Mouse (Mus musculus) limb, embryonic 15.5 days (tissue): Measurements from ENCODE around the gene Pgm3. TPM values are rescaled to one million over a fixed set of nuclear protein-coding genes. Genes with fewer than 3 reads are reported as not detected.

Experiments used
- ATAC-seq: fragments of 200-750 bp; cut with Nextera tagmentation; 2 replicates; pipeline ENCODE4 v1.8.0; 2017; ENCODE audit warnings: low read depth, moderate TSS enrichment; ENCODE audit not compliant: insufficient number of reproducible peaks, low FRiP score, low TSS enrichment
- H3K27ac ChIP-seq: fragments of 300-500 bp; sonication (generic); 2 replicates; pipeline ENCODE4 v1.5.1; 2015; ENCODE audit warnings: moderate library complexity, mild to moderate bottlenecking, inconsistent platforms
- H3K27me3 ChIP-seq: fragments of 300-500 bp; sonication (generic); 2 replicates; pipeline ENCODE4 v1.6.1; 2015; ENCODE audit warnings: inconsistent platforms
- H3K36me3 ChIP-seq: fragments of 300-500 bp; sonication (generic); 2 replicates; pipeline ENCODE4 v1.6.1; 2015; ENCODE audit warnings: inconsistent platforms
- H3K4me1 ChIP-seq: fragments of 300-500 bp; sonication (generic); 2 replicates; pipeline ENCODE4 v1.6.1; 2015; ENCODE audit warnings: inconsistent platforms
- H3K4me2 ChIP-seq: fragments of 300-500 bp; sonication (generic); 2 replicates; pipeline ENCODE4 v1.6.1; 2015; ENCODE audit warnings: mild to moderate bottlenecking, inconsistent platforms
- H3K4me3 ChIP-seq: fragments of 300-500 bp; sonication (generic); 2 replicates; pipeline ENCODE4 v1.5.1; 2015; ENCODE audit warnings: mild to moderate bottlenecking, inconsistent platforms
- H3K9ac ChIP-seq: fragments of 300-500 bp; sonication (generic); 2 replicates; pipeline ENCODE4 v1.6.1; 2015; ENCODE audit warnings: inconsistent platforms
- H3K9me3 ChIP-seq: fragments of 300-500 bp; sonication (generic); 2 replicates; pipeline ENCODE4 v1.6.1; 2016; ENCODE audit warnings: inconsistent platforms
- WGBS: fragments of 180-500 bp; shearing (Covaris S2); methylation state at CpG from one replicate; pipeline ENCODE4 v1.1.7; 2015; 5-methylcytosine and 5-hydroxymethylcytosine counted together
- polyA plus RNA-seq: library from polyadenylated mRNA; unstranded; fragments of >200 nt; fragmentation: Nextera tagmentation; extraction: Ambion mirVana; gene quantifications from 2 replicates; pipeline ENCODE4 v1.2.1, GENCODE M21; 2015

Pgm3 gene
- polyA plus RNA-seq, 1 experiment from 2014 or later: 39.5 TPM

- Histone ChIP-seq H3K4me2 (no peak overlapping the region), H3K4me1 (no peaks in the 10 kb centered on the region), H3K9me3 (no peaks in the 10 kb centered on the region), H3K27me3 (no peaks in the 10 kb centered on the region), H3K27ac (no peak overlapping the region), H3K36me3 (no peaks in the 10 kb centered on the region), H3K9ac (no peak overlapping the region), H3K4me3 (no peak overlapping the region)
- ATAC-seq: no peak
- WGBS: 88% methylated on average over 11 of the region's 11 CpGs
Measured at GRCm38 (mm10) chr9:86587019-86587795, 15.6 kb upstream of the Pgm3 start.

GRCm38 (mm10) chr9:86583740-86584139, 12.1 kb upstream of the Pgm3 start:
- H3K9ac ChIP-seq: no peak overlapping the region
- H3K4me1 ChIP-seq: no peaks in the 10 kb centered on the region
- no peak for ATAC-seq
- no peak overlapping the region for H3K27ac ChIP-seq
- H3K4me2 ChIP-seq: no peak overlapping the region
- WGBS: 56% methylated on average over 3 of the region's 3 CpGs
- H3K27me3 ChIP-seq: no peaks in the 10 kb centered on the region
- no peak overlapping the region for H3K4me3 ChIP-seq
- no peaks in the 10 kb centered on the region for H3K9me3 ChIP-seq
- H3K36me3 ChIP-seq: 0 out of 2 replicates have a peak, but pooled peaks cover 3% of the 10 kb centered on the region

- Histone ChIP-seq H3K4me1 (no peaks in the 10 kb centered on the region), H3K4me2 (no peak overlapping the region), H3K27ac (no peak overlapping the region), H3K27me3 (no peaks in the 10 kb centered on the region), H3K36me3 (peaks cover 5% of the 10 kb centered on the region; the same call in 1 of the 2 replicates), H3K4me3 (no peak overlapping the region), H3K9ac (no peak overlapping the region), H3K9me3 (no peaks in the 10 kb centered on the region)
- WGBS: 82% methylated on average over 10 of the region's 10 CpGs
- ATAC-seq: no peak
Measured at GRCm38 (mm10) chr9:86579657-86580056, 8.0 kb upstream of the Pgm3 start.

DNA sequence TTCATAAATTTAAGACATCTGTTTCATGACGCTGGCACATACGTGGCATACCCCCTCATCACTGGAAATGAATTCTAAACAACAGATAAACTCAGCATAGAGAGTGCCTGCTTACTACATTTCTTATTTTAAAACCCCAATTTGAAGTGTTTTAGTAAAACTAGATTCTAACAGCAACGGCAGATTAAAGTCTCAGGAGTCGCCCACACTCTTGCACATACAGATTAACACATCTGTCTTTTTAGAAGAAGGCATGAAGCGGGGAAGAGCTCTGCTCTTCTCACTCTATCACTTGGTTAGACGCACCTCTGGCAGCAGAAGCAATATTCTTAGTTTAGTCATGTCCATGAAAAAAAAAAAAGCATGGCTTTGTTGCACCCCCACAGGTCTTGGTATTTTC, 3.5 kb upstream of the Pgm3 start:
- H3K4me2 ChIP-seq: no peak overlapping the region
- H3K9me3 ChIP-seq: no peaks in the 10 kb centered on the region
- H3K4me3 ChIP-seq: no peak overlapping the region
- no peak for ATAC-seq
- peaks cover 17% of the 10 kb centered on the region for H3K4me1 ChIP-seq
- H3K27ac ChIP-seq: no peak overlapping the region
- no peak overlapping the region for H3K9ac ChIP-seq
- H3K36me3 ChIP-seq: peaks cover 2% of the 10 kb centered on the region; the same call in 1 of the 2 replicates
- 87% methylated on average over 6 of the region's 6 CpGs for WGBS
- no peaks in the 10 kb centered on the region for H3K27me3 ChIP-seq

DNA sequence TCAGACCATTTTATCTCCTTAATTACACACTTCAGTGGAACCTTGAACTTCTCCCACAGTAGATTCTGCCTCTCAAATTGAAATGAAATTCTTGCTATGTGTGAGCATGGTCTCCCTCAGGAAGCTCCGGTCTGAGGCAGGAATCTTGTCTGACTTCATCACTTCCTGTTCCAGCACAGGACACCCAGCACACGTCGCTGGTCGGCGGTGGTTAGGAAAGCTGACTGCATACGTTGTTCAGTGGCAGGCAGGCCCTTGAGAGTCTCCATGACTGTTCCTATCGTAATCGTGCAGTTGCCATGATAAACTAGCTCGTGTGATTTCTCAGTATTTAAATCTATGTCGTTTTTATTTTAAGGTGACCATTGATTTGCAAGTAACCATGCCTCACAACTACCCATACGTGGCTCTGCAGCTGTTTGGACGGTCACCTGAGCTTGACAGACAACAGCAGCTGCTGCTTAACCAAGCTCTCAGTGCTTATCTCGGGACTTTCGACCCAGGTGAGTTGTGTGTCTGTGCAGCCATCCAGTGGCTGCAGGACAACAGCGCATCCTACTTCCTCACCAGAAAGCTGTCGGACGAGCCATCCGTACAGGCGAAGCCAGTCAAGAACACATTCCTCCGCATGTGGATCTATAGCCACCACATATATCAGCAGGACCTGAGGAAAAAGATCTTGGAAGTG, 2.1 kb upstream of the Pgm3 start:
- Histone ChIP-seq H3K4me2 (no peak overlapping the region), H3K27ac (no peak overlapping the region), H3K9ac (no peak overlapping the region), H3K9me3 (no peaks in the 10 kb centered on the region), H3K4me1 (peaks cover 20% of the 10 kb centered on the region), H3K4me3 (no peak overlapping the region), H3K27me3 (no peaks in the 10 kb centered on the region), H3K36me3 (peaks cover 11% of the 10 kb centered on the region)
- no peak for ATAC-seq
- WGBS: 74% methylated on average over 20 of the region's 20 CpGs

- peak overlapping the region; percentile 99 for H3K4me2 ChIP-seq
- peaks cover 20% of the 10 kb centered on the region for H3K4me1 ChIP-seq
- H3K4me3 ChIP-seq: peak overlapping the region; percentile 61
- H3K27ac ChIP-seq: no peak overlapping the region
- no peaks in the 10 kb centered on the region for H3K9me3 ChIP-seq
- H3K9ac ChIP-seq: no peak overlapping the region
- no peak for ATAC-seq
- 8% methylated on average over 13 of the region's 13 CpGs for WGBS
- H3K36me3 ChIP-seq: peaks cover 16% of the 10 kb centered on the region
- H3K27me3 ChIP-seq: no peaks in the 10 kb centered on the region
Measured at GRCm38 (mm10) chr9:86572636-86573291, 1.1 kb upstream of the Pgm3 start.

DNA sequence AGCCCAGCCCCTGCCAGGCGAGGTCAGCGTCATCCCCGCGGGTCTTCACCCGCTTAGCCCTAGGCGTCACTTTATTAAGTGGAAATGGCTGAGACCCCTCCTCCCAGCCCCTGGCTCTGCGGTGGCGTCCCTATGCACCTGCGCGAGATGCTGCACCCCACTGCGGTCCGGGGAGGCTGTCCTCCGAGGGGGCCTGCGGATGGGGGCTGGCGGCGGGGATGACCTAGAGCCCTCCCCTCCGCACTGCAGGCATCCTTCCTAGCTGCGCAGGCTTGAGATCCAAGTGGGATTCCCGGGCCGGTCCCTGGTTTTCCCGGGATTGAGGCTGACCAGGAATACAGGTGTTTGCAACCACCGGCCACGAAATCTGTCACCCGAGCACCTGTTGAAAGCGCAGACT, 554 bp upstream of the Pgm3 start:
- under 1% methylated on average over 25 of the region's 25 CpGs for WGBS
- H3K4me1 ChIP-seq: peaks cover 20% of the 10 kb centered on the region
- H3K27me3 ChIP-seq: no peaks in the 10 kb centered on the region
- H3K36me3 ChIP-seq: peaks cover 21% of the 10 kb centered on the region
- H3K27ac ChIP-seq: no peak overlapping the region
- H3K9me3 ChIP-seq: no peaks in the 10 kb centered on the region
- peak overlapping the region; percentile 99 for H3K4me2 ChIP-seq
- H3K9ac ChIP-seq: peak overlapping the region; percentile 39
- H3K4me3 ChIP-seq: peak overlapping the region; percentile 61
- peak; percentile 45; the same call in 1 of the 2 replicates for ATAC-seq

DNA sequence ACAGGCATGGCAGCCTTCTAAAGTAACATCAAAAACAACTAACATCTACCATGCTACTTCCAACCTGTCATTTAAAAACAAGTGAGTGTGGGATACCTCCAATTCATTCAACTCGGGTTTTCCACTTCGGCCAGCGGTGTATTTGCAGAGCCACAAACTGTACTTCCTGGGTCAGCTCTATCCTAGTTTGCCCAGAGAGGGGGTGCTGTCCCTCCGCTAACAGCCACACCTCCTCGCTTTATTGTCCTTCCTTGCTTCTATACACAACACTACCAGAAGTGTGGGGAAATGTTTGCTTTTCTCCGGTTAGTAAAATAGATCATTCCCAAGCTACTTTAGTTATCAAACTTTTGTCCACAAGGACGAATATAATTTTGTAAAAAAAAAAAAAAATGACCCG, 696 bp downstream of the Pgm3 start:
- Histone ChIP-seq H3K27me3 (no peaks in the 10 kb centered on the region), H3K4me3 (peak overlapping the region; percentile 61), H3K27ac (no peak overlapping the region), H3K9me3 (no peaks in the 10 kb centered on the region), H3K4me1 (peaks cover 20% of the 10 kb centered on the region), H3K36me3 (peaks cover 29% of the 10 kb centered on the region), H3K9ac (no peak overlapping the region; the same call in 1 of the 2 replicates), H3K4me2 (peak overlapping the region; percentile 99)
- WGBS: 12% methylated on average over 8 of the region's 8 CpGs
- no peak for ATAC-seq

DNA sequence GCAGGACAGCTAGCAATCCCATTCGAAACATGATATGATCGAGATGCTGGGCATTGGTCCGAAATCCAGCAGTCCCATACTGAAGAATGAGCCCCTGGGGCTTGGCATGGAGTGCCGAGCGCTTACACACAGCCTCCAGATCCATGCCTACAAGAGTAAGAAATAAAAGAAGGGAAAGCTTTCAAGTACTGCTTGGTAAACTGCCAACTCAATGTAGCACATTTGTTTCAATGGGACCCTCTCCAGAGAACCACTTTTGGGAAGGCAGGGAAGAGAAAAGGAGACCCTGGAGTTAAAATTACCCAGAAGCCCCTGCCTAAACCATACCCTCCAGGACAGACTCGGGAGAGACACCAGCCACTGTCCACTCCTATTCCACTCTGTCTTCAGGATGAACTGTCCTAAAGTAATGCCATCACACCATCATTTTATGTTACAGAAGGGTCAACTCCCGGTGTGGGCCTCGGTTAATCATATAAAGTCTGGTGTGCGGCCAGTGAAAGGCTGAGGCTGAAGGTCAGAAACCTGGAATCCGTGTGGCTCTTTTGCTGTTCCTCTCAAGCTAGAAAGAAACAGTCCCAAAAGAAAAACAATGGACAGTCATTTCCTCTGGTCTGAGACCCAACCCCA, 1.3 kb downstream of the Pgm3 start:
- Histone ChIP-seq H3K9ac (no peak overlapping the region), H3K4me3 (peak overlapping the region; percentile 61), H3K4me2 (peak overlapping the region; percentile 99), H3K9me3 (no peaks in the 10 kb centered on the region), H3K4me1 (peaks cover 20% of the 10 kb centered on the region), H3K36me3 (peaks cover 34% of the 10 kb centered on the region), H3K27ac (no peak overlapping the region), H3K27me3 (no peaks in the 10 kb centered on the region)
- 79% methylated on average over 10 of the region's 10 CpGs for WGBS
- no peak for ATAC-seq

GRCm38 (mm10) chr9:86569314-86569910, 2.2 kb downstream of the Pgm3 start:
- Histone ChIP-seq H3K27me3 (no peaks in the 10 kb centered on the region), H3K9ac (no peak overlapping the region), H3K4me3 (no peak overlapping the region), H3K36me3 (peaks cover 44% of the 10 kb centered on the region), H3K9me3 (no peaks in the 10 kb centered on the region), H3K27ac (no peak overlapping the region), H3K4me2 (no peak overlapping the region), H3K4me1 (peaks cover 20% of the 10 kb centered on the region)
- 72% methylated on average over 3 of the region's 3 CpGs for WGBS
- ATAC-seq: no peak

GRCm38 (mm10) chr9:86560543-86560942, 11.1 kb downstream of the Pgm3 start:
- peaks cover 82% of the 10 kb centered on the region for H3K36me3 ChIP-seq
- no peak for ATAC-seq
- no peak overlapping the region for H3K27ac ChIP-seq
- H3K4me1 ChIP-seq: no peaks in the 10 kb centered on the region
- no peak overlapping the region for H3K4me3 ChIP-seq
- 81% methylated on average over 3 of the region's 3 CpGs for WGBS
- H3K9me3 ChIP-seq: no peaks in the 10 kb centered on the region
- H3K4me2 ChIP-seq: no peak overlapping the region
- no peak overlapping the region for H3K9ac ChIP-seq
- H3K27me3 ChIP-seq: no peaks in the 10 kb centered on the region
